Mouse (Mus musculus): ENCODE data around the gene Zfp106. TPM values are rescaled to one million over a fixed set of nuclear protein-coding genes. Genes with fewer than 3 reads are reported as not detected.
A peak's percentile ranks its signal among the peaks of the same experiment; 100 is the strongest.

Gene Zfp106
- total RNA-seq, 4 experiments from 2014 or later, result 643 to 705 (median 689) TPM

DNA sequence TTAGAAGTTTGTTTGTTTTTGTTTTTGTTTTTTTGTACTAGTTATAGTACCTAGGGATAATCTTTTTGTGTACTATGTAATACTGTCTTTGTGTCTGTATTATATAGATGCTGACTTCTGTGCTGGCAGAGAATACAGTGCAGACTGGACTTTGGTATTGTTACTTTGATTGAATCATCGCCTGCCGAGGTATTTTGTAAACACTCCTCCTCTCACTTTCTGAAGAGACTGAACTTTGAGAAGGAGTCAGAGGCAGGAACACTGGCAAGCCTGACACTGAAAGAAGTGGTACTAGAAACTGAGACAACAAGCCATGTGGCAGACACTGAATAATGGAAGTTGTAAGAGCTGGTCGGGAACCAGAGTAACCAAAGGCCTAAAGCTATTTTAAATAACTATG, 6.8 kb downstream of the Zfp106 start:
- no peak for DNase-seq (ENCODE audit: low spot score in 2 of 2)

DNA sequence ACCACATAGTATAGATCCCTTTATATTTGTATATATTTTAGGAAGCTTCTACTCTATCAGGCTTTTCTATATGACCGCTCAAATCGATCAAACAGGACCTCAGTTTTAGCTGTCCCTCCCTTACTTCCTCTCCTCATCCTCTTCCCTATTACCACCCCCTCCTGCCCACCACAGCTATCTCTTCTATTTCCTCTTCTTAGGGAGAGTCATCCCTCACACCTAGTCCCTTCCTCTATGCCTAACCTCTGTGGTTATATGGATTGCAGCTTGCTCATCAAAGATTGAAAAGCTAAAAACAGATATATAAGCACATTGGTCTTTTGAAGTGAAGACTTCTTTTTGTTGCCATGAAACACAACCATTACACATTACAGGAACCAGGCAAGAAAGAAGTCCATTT, 18.9 kb downstream of the Zfp106 start:
- no peak for DNase-seq (ENCODE audit: low spot score in 2 of 2)

DNA sequence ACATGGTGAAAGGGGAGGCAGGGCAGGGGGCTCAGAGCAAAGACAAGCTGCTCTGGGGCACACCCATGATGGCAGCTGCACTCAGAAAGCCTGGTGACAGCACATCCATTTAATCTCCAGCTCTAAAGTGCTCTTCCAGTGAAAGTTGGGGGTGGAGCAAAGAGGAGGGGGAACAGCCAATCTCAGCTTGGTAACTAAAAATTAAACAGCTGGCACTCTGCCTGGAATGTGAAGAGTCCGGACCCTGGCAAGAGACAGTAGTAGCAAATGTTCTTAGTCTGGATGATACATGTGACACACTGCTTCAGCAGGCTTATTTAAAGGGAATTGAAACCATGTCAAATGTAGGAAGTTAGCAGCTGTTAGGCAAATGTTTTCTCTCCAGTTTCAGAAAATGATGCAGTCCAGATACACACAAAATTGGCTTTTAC, 23.9 kb downstream of the Zfp106 start:
- DNase-seq (ENCODE audit: low spot score in 2 of 2), result peak; percentile 68

DNA sequence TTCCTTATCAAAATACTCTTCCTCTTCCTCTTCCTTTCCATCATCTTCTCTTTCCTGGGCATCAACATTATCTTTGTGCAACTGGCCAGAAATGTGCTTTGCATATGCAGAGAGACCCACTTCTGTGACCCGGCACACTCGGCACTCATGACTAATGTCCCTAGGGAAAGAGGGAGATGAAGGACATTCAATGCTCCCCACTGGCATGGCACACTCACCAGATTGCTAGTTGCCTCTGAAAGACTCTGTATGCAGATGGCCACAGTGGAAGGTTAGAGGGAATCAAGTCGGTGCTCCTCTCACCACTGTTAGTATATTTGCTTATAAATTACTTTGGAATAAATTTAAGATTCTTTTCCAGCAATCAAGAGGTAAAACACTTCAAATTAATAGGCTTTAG, 24.3 kb downstream of the Zfp106 start:
- DNase-seq (ENCODE audit: low spot score in 2 of 2), result no peak

DNA sequence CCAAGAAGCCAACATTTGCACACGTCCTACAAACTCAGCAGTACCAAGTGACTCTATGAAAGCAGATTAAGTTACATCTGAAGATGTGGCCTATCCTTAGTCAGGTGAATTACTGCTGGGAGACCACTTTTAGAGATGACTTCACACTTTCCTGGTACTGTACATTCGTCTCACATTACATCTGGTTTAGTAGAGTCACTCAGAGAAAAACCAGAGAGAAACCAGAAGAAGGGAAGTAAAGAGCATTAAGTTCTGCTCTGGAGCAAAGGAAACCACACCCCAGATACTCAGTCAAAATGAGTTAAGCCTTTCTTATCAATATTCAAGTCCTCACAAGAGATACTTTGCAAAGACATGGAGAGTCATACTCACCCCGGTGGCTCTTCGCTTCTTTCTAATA, 32.4 kb downstream of the Zfp106 start:
- no peak for DNase-seq (ENCODE audit: low spot score in 2 of 2)

DNA sequence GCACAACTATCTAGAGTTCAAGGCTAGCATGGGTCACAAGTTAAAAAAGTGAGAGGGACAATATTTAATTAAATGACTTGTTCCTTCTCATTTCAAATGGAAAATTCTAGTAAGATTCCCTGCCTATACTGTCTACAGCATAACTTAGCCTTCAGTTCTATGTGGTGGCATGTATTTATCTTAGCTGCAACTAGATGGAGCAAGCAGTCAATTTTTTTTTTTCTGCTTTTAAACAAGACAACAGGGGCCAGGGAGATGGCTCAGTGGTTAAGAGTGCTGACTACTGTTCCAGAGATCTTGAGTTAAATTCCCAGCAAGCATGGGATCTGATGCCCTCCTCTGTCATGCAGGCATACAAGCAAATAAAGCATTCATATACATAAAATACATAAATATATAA, 34.1 kb downstream of the Zfp106 start:
- DNase-seq (ENCODE audit: low spot score in 2 of 2), result no peak

DNA sequence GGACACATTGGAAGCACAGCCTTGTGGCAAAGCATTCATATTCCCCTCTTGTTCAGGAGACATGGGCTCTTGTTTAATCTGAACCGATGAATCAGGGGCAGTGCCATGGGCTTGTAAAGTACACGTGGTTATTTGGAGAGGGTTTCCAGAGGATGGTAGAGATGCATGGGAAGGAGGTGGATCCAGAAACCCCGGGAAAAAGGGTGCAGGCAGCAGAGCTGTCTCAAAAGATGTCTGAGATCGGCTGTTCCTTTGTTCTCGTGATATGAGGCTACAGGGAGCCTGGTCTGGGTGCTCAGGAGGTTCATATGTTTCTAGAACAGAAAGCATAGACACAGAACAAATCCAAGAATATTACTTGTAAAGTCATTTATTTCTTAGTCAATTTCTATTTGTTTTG, 36.9 kb downstream of the Zfp106 start:
- DNase-seq (ENCODE audit: low spot score in 2 of 2), result no peak

DNA sequence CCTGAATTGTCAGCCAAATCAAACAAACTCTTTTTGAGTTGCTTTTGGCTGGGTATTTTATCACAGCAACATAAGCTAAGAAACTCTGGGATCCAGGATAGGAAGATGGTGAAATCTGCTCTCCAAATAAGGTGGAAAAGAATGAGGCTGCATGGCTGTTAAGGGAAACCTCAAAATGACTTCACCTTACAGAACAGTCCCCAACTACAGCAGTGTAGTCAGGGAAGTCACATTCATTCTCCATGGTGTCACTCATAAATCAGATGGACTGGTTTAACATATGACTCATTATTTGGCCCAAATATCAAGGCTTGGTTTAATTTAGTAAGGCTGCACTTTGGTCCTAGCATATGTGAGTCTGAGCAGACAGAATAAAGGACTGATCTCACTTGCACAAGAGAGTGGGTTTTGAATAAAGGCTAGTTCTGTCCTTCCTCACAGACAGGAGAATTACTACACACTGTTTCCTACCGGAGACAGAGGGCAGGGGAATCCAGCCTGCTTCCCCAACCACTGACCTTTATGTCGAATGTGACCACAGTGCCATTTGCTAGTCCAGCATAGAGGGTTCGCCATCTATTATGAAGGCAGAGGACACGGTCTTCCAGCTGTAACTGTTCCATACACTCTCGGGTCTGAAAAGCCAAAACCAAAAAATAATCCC, 45.0 kb downstream of the Zfp106 start:
- DNase-seq (ENCODE audit: low spot score in 2 of 2), result no peak

DNA sequence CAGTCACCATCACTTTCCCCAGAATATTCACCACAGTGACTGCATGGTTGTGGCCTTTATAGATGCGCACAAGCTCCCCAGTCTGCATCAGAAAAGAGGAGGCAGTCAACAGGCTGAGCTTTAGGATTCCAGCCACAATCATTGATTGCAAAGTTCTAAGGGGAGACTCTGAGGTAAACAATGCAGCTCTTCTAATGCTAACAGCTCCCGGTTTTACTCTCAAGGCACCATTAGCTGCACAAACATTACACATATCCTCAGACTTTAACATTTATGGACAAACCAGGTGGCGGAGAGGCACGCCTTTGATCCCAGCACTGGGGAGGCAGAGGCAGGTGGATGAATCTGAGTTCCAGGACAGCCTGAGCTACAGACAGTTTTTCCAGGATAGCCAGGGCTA, 49.5 kb downstream of the Zfp106 start:
- no peak for DNase-seq (ENCODE audit: low spot score in 2 of 2)

DNA sequence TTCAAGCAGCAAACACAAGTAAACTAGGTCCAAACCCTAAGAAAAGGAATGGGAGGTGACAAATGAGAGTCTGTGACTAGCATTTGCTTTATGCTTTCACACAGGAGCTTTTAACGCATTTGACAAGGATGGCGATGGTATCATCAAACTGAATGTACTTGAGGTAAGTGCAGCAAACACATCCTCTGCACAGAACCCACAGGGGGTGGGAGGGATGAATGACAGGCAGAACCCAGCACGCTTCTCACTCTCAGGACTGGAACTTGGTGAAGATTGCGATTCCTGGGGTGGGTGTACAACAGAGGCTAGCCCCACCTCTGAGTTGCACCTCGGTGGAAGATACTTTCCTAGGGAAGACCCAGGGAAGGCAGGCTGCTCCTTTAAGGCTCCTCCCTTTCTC, 59.7 kb downstream of the Zfp106 start:
- DNase-seq (ENCODE audit: low spot score in 2 of 2), result no peak

DNA sequence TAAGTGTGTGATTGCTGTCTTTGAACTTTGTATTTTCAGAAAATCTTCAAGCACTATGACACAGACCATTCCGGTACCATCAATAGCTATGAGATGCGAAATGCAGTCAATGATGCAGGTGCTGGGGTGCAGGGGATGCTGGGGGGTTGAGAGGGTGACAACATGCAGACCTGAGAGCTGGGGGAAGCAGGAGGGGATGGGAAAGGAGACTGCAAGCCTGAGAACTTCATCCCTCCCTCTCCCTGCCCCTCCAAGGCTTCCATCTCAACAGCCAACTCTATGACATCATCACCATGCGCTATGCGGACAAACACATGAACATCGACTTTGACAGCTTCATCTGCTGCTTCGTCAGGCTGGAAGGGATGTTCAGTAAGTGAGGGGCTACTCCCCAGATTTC, 60.5 kb downstream of the Zfp106 start:
- no peak for DNase-seq (ENCODE audit: low spot score in 2 of 2)

DNA sequence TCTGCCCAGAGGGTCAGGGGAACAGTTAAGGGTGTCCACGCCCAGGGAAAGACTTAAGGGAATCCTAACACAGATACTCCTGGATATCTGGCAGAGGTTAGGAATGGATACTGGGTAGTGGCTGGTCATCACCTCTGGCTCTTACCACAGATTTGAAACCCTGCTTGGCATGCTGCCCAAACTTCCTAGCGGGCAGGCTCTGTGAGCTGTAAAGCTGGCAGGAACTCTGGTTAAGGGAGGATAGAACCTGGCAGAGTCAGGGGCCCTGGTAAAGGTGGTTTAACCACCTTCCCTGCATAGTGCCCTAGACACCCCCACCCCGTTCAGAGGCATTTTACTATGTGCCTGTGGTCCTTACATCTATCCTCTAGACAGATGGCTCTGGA, 61.0 kb downstream of the Zfp106 start:
- DNase-seq (ENCODE audit: low spot score in 2 of 2), result no peak

DNA sequence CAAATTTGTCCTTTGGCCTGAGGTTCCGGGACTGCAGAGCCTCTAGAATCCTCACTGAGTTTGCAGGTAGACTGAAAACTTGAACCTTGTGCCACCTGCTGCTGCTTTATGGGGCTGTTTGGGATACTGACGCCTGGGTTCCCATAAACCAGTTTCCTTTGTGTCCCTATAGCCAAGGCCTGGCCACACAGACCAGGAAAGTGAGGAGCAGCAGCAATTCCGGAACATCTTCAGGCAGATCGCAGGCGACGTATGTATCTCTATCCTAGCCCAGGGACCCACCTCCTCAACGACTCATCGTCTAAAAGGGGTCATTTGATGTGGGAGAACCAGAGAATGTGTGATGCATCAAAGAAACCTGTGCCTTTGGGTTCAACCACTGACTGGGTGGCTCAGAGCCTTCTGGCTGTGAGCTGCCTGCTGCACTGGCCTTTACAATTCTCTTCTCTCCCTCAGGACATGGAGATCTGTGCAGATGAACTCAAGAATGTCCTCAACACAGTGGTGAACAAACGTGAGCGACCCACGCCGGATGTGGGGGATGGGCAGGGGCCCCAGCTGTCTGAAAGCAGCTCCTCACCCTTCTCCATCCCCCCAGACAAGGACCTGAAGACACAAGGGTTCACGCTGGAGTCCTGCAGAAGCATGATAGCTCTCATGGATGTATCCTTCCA, 61.6 kb downstream of the Zfp106 start:
- no peak for DNase-seq (ENCODE audit: low spot score in 2 of 2)

DNA sequence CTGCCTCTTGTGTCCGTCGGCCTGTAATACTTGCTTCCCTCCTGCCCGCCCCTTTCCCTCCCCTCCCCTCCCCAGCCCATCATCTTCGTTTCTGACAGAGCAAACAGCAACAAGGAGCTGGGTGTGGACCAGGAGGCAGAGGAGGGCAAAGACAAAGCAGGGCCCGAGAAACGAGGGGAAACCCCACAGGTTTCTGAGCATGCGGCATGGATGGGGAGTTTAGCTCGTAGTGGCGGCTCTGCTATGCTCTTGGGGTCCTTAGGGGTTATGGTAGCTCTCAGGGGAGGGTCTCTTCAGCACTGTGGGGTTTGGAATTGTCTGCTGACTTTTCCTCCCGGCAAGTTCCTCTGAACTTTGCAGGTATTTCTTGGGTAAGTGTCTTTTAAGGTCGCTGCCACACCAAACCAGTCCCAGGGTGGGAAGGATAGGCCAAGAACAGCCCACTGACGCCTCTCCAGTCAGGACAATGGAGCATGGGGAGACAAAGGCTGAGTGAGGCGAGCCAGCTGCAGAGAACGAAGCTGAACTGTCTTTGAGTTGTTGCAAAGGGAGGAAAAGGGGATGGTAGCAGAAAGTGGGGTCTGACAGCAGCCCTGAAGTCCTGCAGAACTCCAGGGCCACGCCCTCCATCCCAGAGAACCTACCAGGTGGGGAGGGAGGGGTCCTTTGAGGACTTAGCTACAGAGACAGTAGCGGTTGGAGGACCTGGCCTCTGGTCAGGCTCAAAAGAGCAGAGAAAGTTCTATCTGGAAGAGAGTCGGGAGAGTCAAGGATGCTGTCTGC, 62.3 kb downstream of the Zfp106 start:
- DNase-seq (ENCODE audit: low spot score in 2 of 2), result no peak

DNA sequence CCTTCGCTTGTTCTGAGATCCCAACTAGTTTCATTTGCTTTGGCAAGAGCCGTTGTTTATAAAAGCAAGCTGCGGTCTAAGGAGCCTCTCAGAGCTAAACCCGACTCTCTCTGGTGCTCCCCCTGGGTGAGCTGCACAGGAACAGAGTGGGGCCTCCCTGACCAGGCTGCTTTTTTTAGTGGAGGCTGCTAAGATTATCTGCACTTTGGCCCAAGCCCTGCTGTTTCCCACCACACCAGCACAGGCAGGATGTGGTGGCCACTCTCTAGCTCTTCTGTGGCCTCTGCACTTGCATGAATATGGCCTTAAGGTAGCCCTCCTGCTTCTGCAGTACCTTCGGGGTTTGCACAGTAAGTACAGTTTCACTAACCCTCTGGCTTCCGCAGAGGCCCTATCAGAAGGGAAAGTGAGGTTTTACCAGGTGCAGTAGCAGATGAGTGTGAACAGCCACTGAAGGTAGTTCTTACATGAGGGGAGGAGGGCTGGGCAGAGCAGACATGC, 63.6 kb downstream of the Zfp106 start:
- DNase-seq (ENCODE audit: low spot score in 2 of 2), result no peak

DNA sequence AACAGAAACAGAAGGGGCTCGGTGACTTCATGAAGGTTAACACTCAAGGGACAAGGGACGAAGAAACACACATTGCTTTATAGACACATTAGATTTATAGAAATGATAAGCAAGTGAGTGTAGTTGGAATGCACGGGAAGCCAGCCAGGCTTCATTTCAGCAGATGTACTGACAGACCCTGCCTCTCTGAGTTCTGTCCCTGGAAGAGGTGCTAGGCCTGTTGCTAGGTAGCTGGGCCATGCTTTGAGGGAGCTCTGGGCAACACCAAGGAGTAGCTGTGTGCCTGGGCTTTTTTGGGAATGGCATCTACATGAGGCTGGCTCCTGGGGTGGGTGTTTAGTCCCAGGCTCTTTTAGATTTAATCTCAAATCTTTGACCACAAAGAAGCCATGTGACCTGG, 67.1 kb downstream of the Zfp106 start:
- DNase-seq (ENCODE audit: low spot score in 2 of 2), result no peak

DNA sequence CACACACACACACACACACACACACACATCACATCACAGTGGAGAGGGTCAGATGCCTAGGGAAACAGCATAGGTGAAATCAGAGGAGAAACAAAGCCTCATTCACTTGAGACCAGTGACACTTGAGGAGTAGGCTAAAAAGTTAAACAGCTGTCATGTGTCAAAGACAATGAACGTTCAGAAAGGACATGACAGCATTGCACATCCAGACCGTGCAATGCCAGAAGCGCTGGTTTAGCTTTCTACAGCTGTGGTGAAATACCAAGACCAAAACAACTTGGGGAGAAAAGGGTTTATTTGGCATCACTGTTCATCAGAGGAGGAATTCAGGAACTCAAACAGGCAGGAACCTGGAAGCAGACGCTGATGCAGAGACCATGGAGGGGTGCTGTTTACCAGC, 70.4 kb downstream of the Zfp106 start:
- DNase-seq (ENCODE audit: low spot score in 2 of 2), result no peak

DNA sequence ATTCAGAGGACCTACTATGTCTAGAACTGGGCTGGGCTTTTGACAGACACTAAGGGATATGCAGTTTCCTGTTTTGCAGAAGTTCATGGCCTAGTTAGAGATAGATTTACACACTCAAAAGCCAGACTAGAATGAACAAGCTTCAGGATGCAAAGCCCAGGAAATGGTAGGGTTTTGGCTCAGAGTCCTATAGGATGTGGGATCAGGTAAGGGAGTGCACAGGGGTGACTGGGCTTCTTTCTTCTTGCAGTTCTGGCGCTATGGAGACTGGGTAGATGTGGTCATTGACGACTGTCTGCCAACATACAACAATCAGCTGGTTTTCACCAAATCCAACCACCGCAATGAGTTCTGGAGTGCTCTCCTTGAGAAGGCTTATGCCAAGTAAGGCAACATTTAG, 79.4 kb downstream of the Zfp106 start:
- DNase-seq (ENCODE audit: low spot score in 2 of 2), result no peak

DNA sequence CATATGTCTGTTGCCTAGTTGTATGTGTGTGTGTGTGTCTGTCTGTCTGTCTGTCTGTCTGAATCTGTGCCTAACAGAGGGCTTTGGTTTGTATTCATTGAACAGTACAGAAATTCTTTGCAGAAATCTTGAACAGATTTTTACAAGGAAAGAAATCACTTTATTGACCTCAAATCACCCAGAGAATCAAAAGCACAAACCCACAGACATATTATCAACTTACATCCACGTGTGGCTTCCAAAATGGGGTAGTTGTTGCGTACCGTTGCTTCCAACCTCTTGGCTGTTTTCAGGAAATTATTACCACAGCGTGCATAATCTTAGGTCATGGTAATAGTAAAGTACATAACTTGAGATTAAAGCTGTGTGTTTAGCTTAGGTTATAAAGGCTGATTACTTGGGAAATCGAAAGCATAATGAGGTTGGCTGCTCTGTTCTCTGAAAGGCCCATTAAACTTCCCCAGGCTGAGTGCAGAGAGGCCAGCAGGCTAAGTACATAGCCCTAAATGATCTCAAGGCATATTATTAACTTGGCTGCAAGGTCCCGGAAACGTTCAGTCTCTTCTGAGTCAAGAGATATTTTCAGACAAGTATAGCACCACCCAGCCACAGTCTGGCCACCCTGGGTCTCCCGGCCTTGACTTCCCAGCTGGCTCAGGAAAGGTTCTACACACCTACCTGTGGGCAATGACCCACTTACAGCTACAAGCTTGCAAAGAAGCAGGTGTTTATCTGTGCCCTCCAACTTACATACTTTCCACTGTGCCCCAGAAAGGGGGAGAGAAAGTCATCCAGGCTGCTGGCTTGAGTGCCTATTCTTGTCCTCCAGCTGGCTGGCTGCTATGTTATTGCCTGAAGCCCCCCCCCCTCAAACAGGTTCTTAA, 80.9 kb downstream of the Zfp106 start:
- peak in 1 of 2 experiments; percentile 20 for DNase-seq (ENCODE audit: low spot score in 2 of 2)

DNA sequence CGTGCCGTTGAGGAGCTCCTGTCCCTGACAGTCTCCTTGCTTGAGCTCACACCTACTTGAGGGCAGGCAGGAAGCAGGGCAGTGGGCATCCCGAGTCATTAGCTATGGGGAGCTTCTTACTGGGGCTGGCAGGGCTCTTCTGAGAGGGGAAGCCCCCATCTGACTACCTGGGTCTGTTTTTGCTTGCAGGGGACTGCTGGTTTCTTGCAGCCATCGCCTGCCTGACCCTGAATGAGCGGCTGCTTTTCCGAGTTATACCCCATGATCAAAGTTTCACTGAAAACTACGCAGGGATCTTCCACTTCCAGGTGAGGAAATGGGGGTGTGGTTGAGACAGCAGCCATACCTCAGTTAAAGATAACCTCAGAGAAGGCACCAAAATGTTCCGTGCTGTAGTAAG, 81.7 kb downstream of the Zfp106 start:
- DNase-seq (ENCODE audit: low spot score in 2 of 2), result no peak

DNA sequence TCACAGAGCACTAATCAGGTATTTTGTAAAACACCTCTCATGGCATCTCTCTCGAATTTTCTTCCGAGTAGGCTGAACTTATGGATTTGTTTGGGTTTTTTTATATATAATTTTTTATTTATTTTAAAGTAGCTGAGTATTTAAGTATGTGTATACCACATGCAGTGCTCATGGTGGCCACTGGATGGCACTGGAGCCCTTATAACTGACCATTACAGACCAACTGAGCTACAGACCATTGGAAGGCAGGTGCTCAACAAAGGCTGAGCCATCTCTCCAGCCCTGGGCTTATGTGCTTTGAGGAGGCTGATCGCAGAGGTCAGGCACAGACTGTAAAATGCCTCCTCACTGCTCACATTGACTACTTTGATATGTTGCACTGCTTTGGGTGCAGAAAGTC, 85.0 kb downstream of the Zfp106 start:
- peak; percentile 56 to 64 for DNase-seq (ENCODE audit: low spot score in 2 of 2)
